Mouse (Mus musculus) myocyte (in vitro differentiated cells): Measurements from ENCODE around the gene Car5a. TPM values are rescaled to one million over a fixed set of nuclear protein-coding genes. Genes with fewer than 3 reads are reported as not detected.

Experiments used
- H3K27me3 ChIP-seq: one replicate; pipeline ENCODE4 v1.6.1; 2011; ENCODE audit not compliant: control insufficient read depth, insufficient read depth, insufficient read length
- H3K36me3 ChIP-seq: one replicate; pipeline ENCODE4 v1.6.1; 2011; ENCODE audit not compliant: control insufficient read depth, insufficient read depth
- H3K4me2 ChIP-seq: one replicate; pipeline ENCODE4 v1.6.1; 2011; ENCODE audit warnings: low read depth, control low read depth
- H3K4me3 ChIP-seq: one replicate; pipeline ENCODE4 v1.5.1; 2011; ENCODE audit warnings: mild to moderate bottlenecking, control low read depth, moderate library complexity
- H3K79me2 ChIP-seq: one replicate; pipeline ENCODE4 v1.6.1; 2011; ENCODE audit not compliant: control insufficient read depth, insufficient read depth
- H3ac ChIP-seq: one replicate; pipeline ENCODE4 v1.6.1; 2011; ENCODE audit not compliant: control insufficient read depth, insufficient read length
- CEBPB ChIP-seq: IDR thresholded peaks from 2 replicates; pipeline ENCODE4 v1.6.1; 2011; ENCODE audit warnings: mild to moderate bottlenecking, moderate library complexity; ENCODE audit not compliant: poor library complexity, insufficient read depth, severe bottlenecking
- E2F4 ChIP-seq: IDR thresholded peaks from one replicate; pipeline ENCODE4 v1.6.1; 2011; ENCODE audit warnings: mild to moderate bottlenecking, control low read depth, moderate library complexity; ENCODE audit not compliant: insufficient read depth
- MAX ChIP-seq: IDR thresholded peaks from one replicate; pipeline ENCODE4 v1.6.1; 2011; ENCODE audit warnings: low read depth, mild to moderate bottlenecking, control low read depth
- MYOD1 ChIP-seq, 3 experiments: IDR thresholded peaks; one replicate each; pipeline ENCODE4 v1.6.1; 2011; ENCODE audit warnings: control low read depth in 2 of 3, low read depth in 2 of 3, mild to moderate bottlenecking in 2 of 3, moderate library complexity in 1 of 3; ENCODE audit not compliant: insufficient read length in 2 of 3, control insufficient read depth in 1 of 3
- MYOG ChIP-seq, 3 experiments: IDR thresholded peaks; one replicate each; pipeline ENCODE4 v1.6.1; 2011; ENCODE audit warnings: control low read depth in 2 of 3, low read depth in 2 of 3, mild to moderate bottlenecking in 2 of 3; ENCODE audit not compliant: insufficient read length in 2 of 3, control insufficient read depth in 1 of 3, insufficient read depth in 1 of 3
- POLR2A ChIP-seq: IDR thresholded peaks from one replicate; pipeline ENCODE4 v1.6.1; 2011; ENCODE audit warnings: low read depth, mild to moderate bottlenecking, control low read depth, moderate library complexity; ENCODE audit not compliant: insufficient read length
- POLR2AphosphoS2 ChIP-seq: IDR thresholded peaks from one replicate; pipeline ENCODE4 v1.6.1; 2011; ENCODE audit warnings: low read depth, control low read depth; ENCODE audit not compliant: insufficient read length
- REST ChIP-seq: IDR thresholded peaks from one replicate; pipeline ENCODE4 v1.6.1; 2011; ENCODE audit warnings: mild to moderate bottlenecking, control low read depth, moderate library complexity; ENCODE audit not compliant: insufficient read depth, insufficient read length
- SRF ChIP-seq: IDR thresholded peaks from one replicate; pipeline ENCODE4 v1.6.1; 2011; ENCODE audit warnings: low read depth; ENCODE audit not compliant: control insufficient read depth, insufficient read length
- TCF12 ChIP-seq: IDR thresholded peaks from one replicate; pipeline ENCODE4 v1.6.1; 2011; ENCODE audit warnings: mild to moderate bottlenecking, control low read depth; ENCODE audit not compliant: poor library complexity, insufficient read depth, severe bottlenecking
- TCF3 ChIP-seq: IDR thresholded peaks from one replicate; pipeline ENCODE4 v1.6.1; 2011; ENCODE audit warnings: low read depth, control low read depth; ENCODE audit not compliant: insufficient read length
- USF1 ChIP-seq: IDR thresholded peaks from one replicate; pipeline ENCODE4 v1.6.1; 2011; ENCODE audit warnings: low read depth, mild to moderate bottlenecking, control low read depth, moderate library complexity
- polyA plus RNA-seq: library from polyadenylated mRNA; unstranded; fragments of >200 nt; fragmentation: generic; extraction: Trizol; gene quantifications from one replicate; pipeline ENCODE4 v1.2.1, GENCODE M21; 2012; ENCODE audit warnings: missing spikeins

The Car5a gene
- polyA plus RNA-seq = not detected

DNA sequence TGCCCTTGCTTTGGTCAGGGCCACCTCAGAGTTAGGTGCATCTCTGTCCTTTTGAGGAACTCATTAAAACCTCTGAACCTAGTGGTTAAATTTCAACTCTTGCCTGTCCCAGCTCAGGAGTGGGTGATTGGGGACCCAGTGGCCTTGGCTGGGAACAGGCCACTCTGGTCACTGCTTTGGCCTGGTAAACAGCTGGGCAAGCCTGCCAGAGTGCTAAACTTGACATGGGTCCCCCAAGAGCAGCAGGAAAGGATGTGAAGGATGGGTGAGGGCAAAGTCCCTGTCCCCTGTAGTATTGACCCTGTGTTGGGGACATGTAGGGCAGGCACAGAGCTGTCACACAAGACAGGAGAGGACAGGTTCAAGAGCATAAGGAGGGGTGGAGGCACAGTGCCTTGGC, at the start of gene Car5a:
TSS of gene Car5a (minus strand) at position 74 of the 400 bp plus-strand sequence.
- no peaks in the 10 kb centered on the region for H3K27me3 ChIP-seq
- no peaks in the 10 kb centered on the region for H3K79me2 ChIP-seq
- no peak within 1 kb of the TSS for H3K4me2 ChIP-seq
- no peak within 1 kb of the TSS for H3ac ChIP-seq
- TF ChIP-seq SRF = no peak
- no peak for TF ChIP-seq POLR2A
- TF ChIP-seq CEBPB = no peak
- no peak for TF ChIP-seq TCF12
- no peak for TF ChIP-seq MYOD1 (IDR thresholded peaks at IDR 0.05; ENCODE audit: control insufficient read depth in 1 of 3, insufficient read length in 2 of 3, low read depth in 2 of 3)
- TF ChIP-seq REST = no peak
- no peaks in the 10 kb centered on the region for H3K36me3 ChIP-seq
- no peak within 1 kb of the TSS for H3K4me3 ChIP-seq

GRCm38 (mm10) chr8:121992911-121993310, 48.2 kb upstream of the Car5a start:
- peaks cover 6% of the 10 kb centered on the region for H3K36me3 ChIP-seq

DNA sequence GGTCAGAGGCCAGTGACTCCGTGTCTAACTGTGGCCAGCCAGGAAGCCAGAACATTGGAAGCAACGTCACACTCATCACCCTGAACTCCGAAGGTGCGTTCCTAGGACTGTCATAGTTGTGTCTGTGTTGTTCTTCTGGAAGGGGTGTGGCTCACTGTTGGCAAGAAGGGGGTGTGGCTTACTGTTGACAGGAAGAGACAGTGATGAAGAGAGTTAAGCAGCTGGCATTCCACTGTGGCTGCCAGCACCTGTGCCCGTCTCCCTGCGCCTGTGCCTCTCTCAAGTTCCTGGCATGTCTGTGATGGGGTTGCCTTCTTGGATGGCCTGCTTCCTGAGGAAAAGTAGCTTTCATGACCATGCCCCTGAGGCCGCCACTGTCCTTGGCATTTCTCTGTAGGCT, 46.9 kb upstream of the Car5a start:
- H3ac ChIP-seq = no peak overlapping the region
- no peaks in the 10 kb centered on the region for H3K79me2 ChIP-seq
- H3K4me2 ChIP-seq = peak overlapping the region; percentile 58
- H3K27me3 ChIP-seq = no peaks in the 10 kb centered on the region
- peaks cover 6% of the 10 kb centered on the region for H3K36me3 ChIP-seq
- peak; percentile 98 for TF ChIP-seq TCF3
- peak; percentile 90 for TF ChIP-seq TCF12
- no peak for TF ChIP-seq CEBPB
- peak; percentile 96 to 100 (median 97) for TF ChIP-seq MYOG (IDR thresholded peaks at IDR 0.05; ENCODE audit: control insufficient read depth in 1 of 3, insufficient read depth in 1 of 3, insufficient read length in 2 of 3, low read depth in 2 of 3)
- peak; percentile 89 to 100 (median 100) for TF ChIP-seq MYOD1 (IDR thresholded peaks at IDR 0.05; ENCODE audit: control insufficient read depth in 1 of 3, insufficient read length in 2 of 3, low read depth in 2 of 3)
- TF ChIP-seq POLR2AphosphoS2 = peak; percentile 41
- TF ChIP-seq POLR2A = peak; percentile 31
- TF ChIP-seq E2F4 = no peak
- no peak overlapping the region for H3K4me3 ChIP-seq

More at GRCm38 (mm10) chr8:121992911-121993310, 48.2 kb upstream of the Car5a start:
- Histone ChIP-seq H3K4me3 (no peak overlapping the region), H3K27me3 (no peaks in the 10 kb centered on the region), H3ac (no peak overlapping the region), H3K4me2 (no peak overlapping the region), H3K79me2 (no peaks in the 10 kb centered on the region)
- no peak for TF ChIP-seq POLR2A
- TF ChIP-seq E2F4 = no peak
- TF ChIP-seq SRF = no peak
- no peak for TF ChIP-seq USF1

- no peaks in the 10 kb centered on the region for H3K79me2 ChIP-seq
- H3K4me3 ChIP-seq = no peak overlapping the region
- H3ac ChIP-seq = no peak overlapping the region
- peak overlapping the region; percentile 58 for H3K4me2 ChIP-seq
- H3K27me3 ChIP-seq = no peaks in the 10 kb centered on the region
- peak in 2 of 3 experiments; percentile 63 to 76 for TF ChIP-seq MYOD1 (IDR thresholded peaks at IDR 0.05; ENCODE audit: control insufficient read depth in 1 of 3, insufficient read length in 2 of 3, low read depth in 2 of 3)
- TF ChIP-seq TCF12 = no peak
- TF ChIP-seq MYOG (IDR thresholded peaks at IDR 0.05; ENCODE audit: control insufficient read depth in 1 of 3, insufficient read depth in 1 of 3, insufficient read length in 2 of 3, low read depth in 2 of 3) = peak in 1 of 3 experiments; percentile 67
- no peak for TF ChIP-seq POLR2A
- H3K36me3 ChIP-seq = peaks cover 6% of the 10 kb centered on the region
Measured at GRCm38 (mm10) chr8:121990506-121991255, 46.0 kb upstream of the Car5a start.

DNA sequence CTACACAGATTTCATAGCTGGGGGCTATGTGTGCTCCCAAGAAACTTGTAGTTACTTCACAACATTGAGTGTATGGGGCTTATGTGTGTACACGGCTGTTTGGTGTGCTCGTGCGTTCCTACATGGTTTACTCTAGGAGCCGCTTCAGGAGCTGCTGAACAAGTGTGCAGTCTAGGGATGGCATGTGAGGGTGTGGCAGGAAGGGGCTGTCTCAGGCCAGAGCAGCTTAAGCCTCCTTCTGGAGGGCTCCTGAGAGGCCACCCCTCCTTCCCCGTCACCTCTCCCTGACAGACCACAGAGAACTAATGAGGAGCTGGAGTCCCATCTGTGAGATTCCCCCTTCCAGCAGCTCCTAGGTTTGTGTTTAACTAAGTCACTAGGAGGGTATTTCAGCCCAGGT, 43.2 kb upstream of the Car5a start:
- H3K79me2 ChIP-seq = no peaks in the 10 kb centered on the region
- H3K36me3 ChIP-seq = peaks cover 6% of the 10 kb centered on the region

More for the DNA sequence above, 43.2 kb upstream of the Car5a start:
- H3K4me2 ChIP-seq = no peak overlapping the region
- no peaks in the 10 kb centered on the region for H3K27me3 ChIP-seq
- TF ChIP-seq POLR2AphosphoS2 (no peak), USF1 (no peak), POLR2A (no peak), TCF3 (no peak), MAX (no peak), TCF12 (no peak), MYOD1 (IDR thresholded peaks at IDR 0.05; ENCODE audit: control insufficient read depth in 1 of 3, insufficient read length in 2 of 3, low read depth in 2 of 3) (no peak), CEBPB (no peak), REST (no peak), E2F4 (no peak)
- H3K4me3 ChIP-seq = no peak overlapping the region
- H3ac ChIP-seq = no peak overlapping the region
